Mouse (Mus musculus) bone marrow, adult 2 months (tissue): ENCODE measurements around the gene Kctd5.

Experiments used
- CTCF ChIP-seq: fragments of 200-500 bp; IDR thresholded peaks from 2 replicates; pipeline ENCODE4 v1.5.1; 2011; ENCODE audit warnings: low read length, control low read depth; ENCODE audit not compliant: control insufficient read depth, insufficient read depth
- POLR2A ChIP-seq: fragments of 200-500 bp; IDR thresholded peaks from 2 replicates; pipeline ENCODE4 v1.6.1; 2011; ENCODE audit warnings: low read depth, mild to moderate bottlenecking, control low read depth, low read length, borderline replicate concordance; ENCODE audit not compliant: control insufficient read depth

GRCm38 (mm10) chr17:24098354-24098753, 25.1 kb upstream of the Kctd5 start:
- no peak for TF ChIP-seq CTCF
- no peak for TF ChIP-seq POLR2A
